Mouse (Mus musculus): ENCODE results near the gene Eipr1. TPM values are rescaled to one million over a fixed set of nuclear protein-coding genes. Genes with fewer than 3 reads are reported as not detected.

Gene Eipr1
- polyA plus RNA-seq (2014; fragmentation: Nextera tagmentation; extraction: Ambion mirVana): 27.2 and 31.0 TPM in 2 replicates

DNA sequence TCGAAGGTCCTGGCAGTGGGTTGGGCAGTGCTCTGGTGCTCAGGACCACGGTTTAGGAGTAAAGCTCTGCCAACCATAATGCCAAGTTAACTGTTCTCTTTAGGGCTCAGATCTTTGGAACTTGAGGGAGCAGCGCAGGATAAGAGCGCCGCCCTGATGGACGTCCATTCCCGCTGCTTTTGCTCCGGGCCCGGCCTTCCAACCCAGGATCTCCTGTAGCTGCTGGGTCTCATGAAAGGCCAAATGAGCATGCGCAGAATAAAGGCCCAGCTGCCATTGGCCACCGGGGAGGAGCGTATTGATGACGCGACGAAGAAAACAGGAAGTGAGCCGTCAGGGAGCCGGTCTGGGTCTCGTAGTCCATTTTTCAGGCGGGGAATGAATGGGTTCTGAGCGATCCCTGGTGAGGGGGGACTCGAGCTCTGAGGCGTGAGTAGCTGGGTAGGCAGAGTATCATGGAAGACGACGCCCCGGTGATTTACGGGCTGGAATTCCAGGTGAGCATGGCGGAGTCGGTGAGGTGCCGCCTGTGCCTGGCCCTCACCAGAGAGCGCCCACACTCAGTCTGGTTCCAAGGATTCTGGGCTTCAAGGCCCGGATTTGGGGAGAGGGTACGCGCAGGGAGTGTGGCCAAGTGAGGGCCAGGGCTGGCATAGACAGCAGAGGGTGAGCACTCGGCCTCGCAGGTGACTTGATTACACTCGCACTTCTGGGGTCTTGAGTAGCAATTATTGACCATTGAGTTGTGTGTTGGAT lies at the start of gene Eipr1:
Eipr1 (plus strand) TSS at position 296 of the 756 bp plus-strand sequence.
- Histone ChIP-seq H3K9ac (replicated peaks; ENCODE audit: low read depth, low read length) (peak within 1 kb of the TSS; percentile 55), H3K27ac (ENCODE audit: low read length) (peak within 1 kb of the TSS; percentile 15; the same call in 1 of the 2 replicates), H3K4me2 (replicated peaks; ENCODE audit: low read depth, low read length) (peak within 1 kb of the TSS; percentile 94), H3K36me3 (ENCODE audit: control insufficient read depth, insufficient read depth, low read length) (no peaks in the 10 kb centered on the region), H3K9me3 (ENCODE audit: control insufficient read depth, low read depth, low read length) (no peaks in the 10 kb centered on the region), H3K4me1 (ENCODE audit: control insufficient read depth, insufficient read depth, low read length) (peaks cover 11% of the 10 kb centered on the region; the same call in 1 of the 2 replicates), H3K4me3 (ENCODE audit: low read depth, low read length) (peak within 1 kb of the TSS; percentile 84), H3K27me3 (ENCODE audit: control insufficient read depth, insufficient read depth, low read length) (no peaks in the 10 kb centered on the region)
- peak; percentile 83 for ATAC-seq (ENCODE audit: insufficient number of reproducible peaks, insufficient read depth, low FRiP score, low read depth)
- 4% methylated on average over 36 of the region's 36 CpGs for WGBS

DNA sequence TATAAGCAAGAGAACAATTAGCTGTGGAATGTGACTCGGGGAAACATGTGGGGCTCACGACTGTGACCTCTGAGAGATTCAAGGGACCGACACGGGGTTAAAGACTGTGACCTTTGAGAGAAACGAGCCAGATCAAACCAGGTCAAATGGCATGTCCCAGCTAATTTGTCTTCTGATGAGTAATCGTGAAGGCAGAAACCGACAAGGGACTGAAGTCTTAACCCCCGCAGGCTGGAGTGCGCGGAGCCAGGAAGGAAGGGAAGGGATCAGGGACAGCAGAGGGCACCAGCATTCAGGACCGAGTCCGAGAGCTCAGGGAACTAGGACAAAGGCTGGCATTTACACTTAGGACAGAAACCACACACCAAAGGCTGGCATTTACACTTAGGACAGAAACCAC lies 47.2 kb upstream of the Eipr1 start:
- no peaks in the 10 kb centered on the region for H3K27me3 ChIP-seq (ENCODE audit: control insufficient read depth, insufficient read depth, low read length)

DNA sequence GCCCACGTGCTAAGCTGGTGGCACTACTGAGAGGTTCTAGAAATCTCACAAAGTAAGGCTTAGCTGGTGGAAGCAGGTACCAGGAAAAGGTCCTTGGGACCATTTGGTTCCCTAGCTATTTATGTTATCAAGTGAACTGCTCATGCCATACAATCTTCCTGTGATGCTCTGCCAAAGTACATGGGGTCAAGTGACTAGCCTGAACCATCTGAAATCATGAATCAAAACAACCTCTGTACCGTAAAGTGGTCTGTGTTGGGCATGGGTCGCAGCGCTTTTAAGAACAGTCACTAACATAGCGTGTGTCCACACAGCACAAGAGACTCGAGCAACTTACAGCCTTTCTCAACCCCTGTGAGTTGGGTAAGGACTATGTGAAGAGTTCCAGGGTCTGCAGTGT lies 46.4 kb upstream of the Eipr1 start:
- H3K27ac ChIP-seq (ENCODE audit: low read length): no peak overlapping the region
- no peaks in the 10 kb centered on the region for H3K27me3 ChIP-seq (ENCODE audit: control insufficient read depth, insufficient read depth, low read length)
- ATAC-seq (ENCODE audit: insufficient number of reproducible peaks, insufficient read depth, low FRiP score, low read depth): no peak
- peaks cover 6% of the 10 kb centered on the region; the same call in 1 of the 2 replicates for H3K36me3 ChIP-seq (ENCODE audit: control insufficient read depth, insufficient read depth, low read length)
- H3K4me3 ChIP-seq (ENCODE audit: low read depth, low read length): no peak overlapping the region
- H3K4me1 ChIP-seq (ENCODE audit: control insufficient read depth, insufficient read depth, low read length): no peaks in the 10 kb centered on the region
- no peaks in the 10 kb centered on the region for H3K9me3 ChIP-seq (ENCODE audit: control insufficient read depth, low read depth, low read length)
- WGBS: 83% methylated on average over 6 of the region's 6 CpGs
- H3K4me2 ChIP-seq (replicated peaks; ENCODE audit: low read depth, low read length): no peak overlapping the region
- no peak overlapping the region for H3K9ac ChIP-seq (replicated peaks; ENCODE audit: low read depth, low read length)

More for the DNA sequence above, 47.2 kb upstream of the Eipr1 start:
- no peaks in the 10 kb centered on the region for H3K4me1 ChIP-seq (ENCODE audit: control insufficient read depth, insufficient read depth, low read length)
- H3K27ac ChIP-seq (ENCODE audit: low read length): no peak overlapping the region
- no peaks in the 10 kb centered on the region for H3K36me3 ChIP-seq (ENCODE audit: control insufficient read depth, insufficient read depth, low read length)
- no peak overlapping the region for H3K9ac ChIP-seq (replicated peaks; ENCODE audit: low read depth, low read length)
- 12% methylated on average over 12 of the region's 12 CpGs for WGBS
- no peak for ATAC-seq (ENCODE audit: insufficient number of reproducible peaks, insufficient read depth, low FRiP score, low read depth)
- no peaks in the 10 kb centered on the region for H3K9me3 ChIP-seq (ENCODE audit: control insufficient read depth, low read depth, low read length)
- H3K4me3 ChIP-seq (ENCODE audit: low read depth, low read length): no peak overlapping the region
- no peak overlapping the region for H3K4me2 ChIP-seq (replicated peaks; ENCODE audit: low read depth, low read length)

DNA sequence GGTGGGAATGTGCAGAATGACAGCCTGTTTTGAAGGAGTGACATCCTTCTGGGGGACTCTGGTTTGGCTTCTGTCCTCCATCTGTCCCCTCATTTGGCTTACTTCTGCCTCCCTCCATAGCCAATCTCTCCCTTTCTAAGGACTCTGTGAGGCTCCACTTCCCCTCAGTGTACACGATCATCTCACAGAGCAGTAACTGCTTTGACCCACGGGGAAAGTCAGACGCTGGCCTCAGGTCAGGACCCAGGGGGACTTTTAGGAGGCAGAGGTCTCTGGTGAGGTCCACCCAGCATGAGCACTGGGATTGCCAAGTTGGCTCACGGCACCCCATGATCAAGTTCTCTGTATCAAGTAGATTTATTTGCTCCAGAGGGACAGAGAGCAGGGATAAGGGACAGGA lies 43.4 kb upstream of the Eipr1 start:
- no peak for ATAC-seq (ENCODE audit: insufficient number of reproducible peaks, insufficient read depth, low FRiP score, low read depth)
- H3K4me3 ChIP-seq (ENCODE audit: low read depth, low read length): no peak overlapping the region
- no peak overlapping the region for H3K27ac ChIP-seq (ENCODE audit: low read length)
- 87% methylated on average over 4 of the region's 4 CpGs for WGBS
- H3K9me3 ChIP-seq (ENCODE audit: control insufficient read depth, low read depth, low read length): no peaks in the 10 kb centered on the region
- H3K27me3 ChIP-seq (ENCODE audit: control insufficient read depth, insufficient read depth, low read length): no peaks in the 10 kb centered on the region
- no peak overlapping the region for H3K9ac ChIP-seq (replicated peaks; ENCODE audit: low read depth, low read length)
- no peak overlapping the region for H3K4me2 ChIP-seq (replicated peaks; ENCODE audit: low read depth, low read length)
- no peaks in the 10 kb centered on the region for H3K4me1 ChIP-seq (ENCODE audit: control insufficient read depth, insufficient read depth, low read length)
- peaks cover 17% of the 10 kb centered on the region; the same call in 1 of the 2 replicates for H3K36me3 ChIP-seq (ENCODE audit: control insufficient read depth, insufficient read depth, low read length)

DNA sequence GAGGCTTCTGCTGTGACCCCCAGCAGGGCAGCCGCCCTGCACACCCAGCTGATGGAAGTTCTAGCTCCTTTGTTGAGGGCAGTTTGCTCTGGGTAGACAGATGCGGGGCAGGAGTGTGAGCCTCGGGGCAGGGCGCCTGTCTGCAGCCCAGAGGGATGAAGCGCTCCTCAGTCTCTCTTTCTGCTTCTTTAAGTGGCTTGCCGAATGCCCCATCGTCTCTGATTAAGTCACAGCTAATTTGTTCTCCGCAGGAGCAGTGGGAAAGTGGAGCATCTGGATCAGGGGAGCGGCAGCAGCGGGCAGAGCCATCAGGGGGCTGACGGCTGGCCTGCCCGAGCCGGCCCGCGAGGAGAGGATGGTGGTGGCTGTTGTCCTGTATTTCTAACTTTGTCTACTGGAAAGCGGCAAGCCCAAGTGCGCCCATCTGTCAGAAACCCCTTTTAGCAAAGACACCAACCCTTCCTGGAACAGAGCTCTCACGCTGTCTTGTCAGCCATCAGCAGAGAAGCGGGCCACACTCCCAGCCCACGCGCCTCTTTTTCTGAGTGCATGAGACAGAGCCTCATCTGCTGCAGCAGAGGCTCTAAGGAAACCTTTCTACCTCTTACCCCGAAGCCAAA lies 40.9 kb upstream of the Eipr1 start:
- no peaks in the 10 kb centered on the region for H3K4me1 ChIP-seq (ENCODE audit: control insufficient read depth, insufficient read depth, low read length)
- no peaks in the 10 kb centered on the region for H3K27me3 ChIP-seq (ENCODE audit: control insufficient read depth, insufficient read depth, low read length)
- H3K27ac ChIP-seq (ENCODE audit: low read length): no peak overlapping the region
- no peak overlapping the region for H3K4me2 ChIP-seq (replicated peaks; ENCODE audit: low read depth, low read length)
- no peak for ATAC-seq (ENCODE audit: insufficient number of reproducible peaks, insufficient read depth, low FRiP score, low read depth)
- H3K4me3 ChIP-seq (ENCODE audit: low read depth, low read length): no peak overlapping the region
- WGBS: 83% methylated on average over 22 of the region's 22 CpGs
- H3K36me3 ChIP-seq (ENCODE audit: control insufficient read depth, insufficient read depth, low read length): peaks cover 17% of the 10 kb centered on the region; the same call in 1 of the 2 replicates
- H3K9ac ChIP-seq (replicated peaks; ENCODE audit: low read depth, low read length): no peak overlapping the region
- H3K9me3 ChIP-seq (ENCODE audit: control insufficient read depth, low read depth, low read length): no peaks in the 10 kb centered on the region

DNA sequence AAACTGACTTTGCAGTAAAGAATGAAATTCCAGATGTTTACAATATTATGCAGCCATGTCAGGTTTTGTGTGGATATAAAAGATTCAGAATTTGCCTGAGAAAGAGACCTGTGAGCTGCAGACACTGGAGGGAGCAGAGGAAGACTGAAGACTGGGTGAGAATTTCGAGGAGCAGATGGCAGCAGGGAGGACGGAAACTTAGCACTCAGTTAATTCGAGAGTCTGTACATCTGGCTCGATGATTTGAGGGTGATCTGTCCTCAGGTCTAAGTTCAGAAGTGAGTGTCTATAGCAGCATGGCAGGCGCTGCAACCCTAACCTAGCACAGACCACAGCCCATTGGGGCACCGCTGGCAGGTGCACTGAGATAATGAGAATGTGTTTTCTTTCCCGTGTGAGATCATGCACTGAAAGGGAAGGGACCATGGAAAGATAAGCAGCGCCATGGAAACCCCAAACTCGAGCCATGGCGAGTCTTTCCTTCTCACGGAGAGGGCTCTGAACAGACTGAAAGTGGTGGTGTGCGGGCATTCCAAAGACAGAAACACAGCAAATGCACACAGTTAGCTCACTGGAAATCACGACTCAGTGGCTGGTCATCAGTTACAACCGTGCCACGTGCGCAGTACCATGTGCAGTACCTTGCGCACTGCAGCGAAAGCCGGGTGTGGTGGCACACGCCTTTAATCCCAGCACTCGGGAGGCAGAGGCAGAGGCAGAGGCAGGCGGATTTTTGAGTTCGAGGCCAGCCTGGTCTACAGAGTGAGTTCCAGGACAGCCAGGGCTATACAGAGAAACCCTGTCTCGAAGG lies 36.6 kb upstream of the Eipr1 start:
- Histone ChIP-seq H3K4me2 (replicated peaks; ENCODE audit: low read depth, low read length) (no peak overlapping the region), H3K9ac (replicated peaks; ENCODE audit: low read depth, low read length) (no peak overlapping the region), H3K9me3 (ENCODE audit: control insufficient read depth, low read depth, low read length) (no peaks in the 10 kb centered on the region), H3K27me3 (ENCODE audit: control insufficient read depth, insufficient read depth, low read length) (no peaks in the 10 kb centered on the region), H3K36me3 (ENCODE audit: control insufficient read depth, insufficient read depth, low read length) (peaks cover 18% of the 10 kb centered on the region), H3K4me3 (ENCODE audit: low read depth, low read length) (no peak overlapping the region), H3K4me1 (ENCODE audit: control insufficient read depth, insufficient read depth, low read length) (no peaks in the 10 kb centered on the region), H3K27ac (ENCODE audit: low read length) (no peak overlapping the region)
- no peak for ATAC-seq (ENCODE audit: insufficient number of reproducible peaks, insufficient read depth, low FRiP score, low read depth)
- WGBS: 86% methylated on average over 24 of the region's 24 CpGs

DNA sequence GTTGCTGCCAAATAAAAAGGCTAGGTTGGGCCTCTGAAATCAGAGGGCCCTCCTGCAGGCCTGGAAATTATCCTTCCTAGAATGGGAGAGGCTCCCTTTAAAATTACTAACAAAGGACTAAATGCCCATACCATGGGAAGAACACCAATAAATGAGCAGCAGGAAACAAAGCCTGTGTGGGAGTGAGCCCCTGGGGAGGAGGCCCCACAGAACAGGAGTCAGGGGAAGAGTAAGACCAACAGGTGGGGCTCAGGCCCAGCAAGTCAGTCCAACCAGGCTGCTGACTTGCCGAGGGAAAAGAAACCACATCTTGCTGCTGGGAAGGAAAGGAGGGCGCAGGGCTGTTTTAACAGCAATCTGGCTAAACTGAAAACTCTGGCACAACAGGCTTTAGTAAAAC lies 34.5 kb upstream of the Eipr1 start:
- H3K27ac ChIP-seq (ENCODE audit: low read length): no peak overlapping the region
- no peak overlapping the region for H3K4me3 ChIP-seq (ENCODE audit: low read depth, low read length)
- H3K27me3 ChIP-seq (ENCODE audit: control insufficient read depth, insufficient read depth, low read length): no peaks in the 10 kb centered on the region
- H3K4me2 ChIP-seq (replicated peaks; ENCODE audit: low read depth, low read length): no peak overlapping the region
- H3K4me1 ChIP-seq (ENCODE audit: control insufficient read depth, insufficient read depth, low read length): no peaks in the 10 kb centered on the region
- H3K36me3 ChIP-seq (ENCODE audit: control insufficient read depth, insufficient read depth, low read length): peaks cover 20% of the 10 kb centered on the region
- no peak overlapping the region for H3K9ac ChIP-seq (replicated peaks; ENCODE audit: low read depth, low read length)
- no peaks in the 10 kb centered on the region for H3K9me3 ChIP-seq (ENCODE audit: control insufficient read depth, low read depth, low read length)
- ATAC-seq (ENCODE audit: insufficient number of reproducible peaks, insufficient read depth, low FRiP score, low read depth): no peak
- 71% methylated on average over 2 of the region's 2 CpGs for WGBS

DNA sequence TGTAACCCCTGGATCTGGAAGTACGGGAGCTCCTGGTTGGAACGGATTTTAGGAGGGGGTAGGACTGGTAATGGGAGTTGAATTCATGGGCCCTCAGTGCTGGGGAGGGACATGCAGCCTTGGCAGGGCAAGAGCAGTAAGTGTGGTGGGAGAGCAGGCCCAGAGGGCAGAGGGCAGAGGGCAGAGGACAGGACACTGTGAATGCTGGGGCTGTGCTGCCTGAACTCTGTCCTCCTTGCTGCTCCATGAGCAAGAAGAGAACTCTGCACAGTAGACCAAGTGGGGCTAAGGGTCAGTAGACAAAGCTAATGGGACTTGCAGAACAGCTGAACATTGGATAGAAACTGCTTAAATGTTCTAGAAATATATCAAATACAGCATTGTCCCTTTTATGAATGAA lies 33.5 kb upstream of the Eipr1 start:
- no peaks in the 10 kb centered on the region for H3K4me1 ChIP-seq (ENCODE audit: control insufficient read depth, insufficient read depth, low read length)
- no peaks in the 10 kb centered on the region for H3K9me3 ChIP-seq (ENCODE audit: control insufficient read depth, low read depth, low read length)
- no peak overlapping the region for H3K27ac ChIP-seq (ENCODE audit: low read length)
- no peaks in the 10 kb centered on the region for H3K27me3 ChIP-seq (ENCODE audit: control insufficient read depth, insufficient read depth, low read length)
- 94% methylated on average over 2 of the region's 2 CpGs for WGBS
- no peak overlapping the region for H3K4me3 ChIP-seq (ENCODE audit: low read depth, low read length)
- H3K36me3 ChIP-seq (ENCODE audit: control insufficient read depth, insufficient read depth, low read length): peaks cover 15% of the 10 kb centered on the region
- no peak overlapping the region for H3K9ac ChIP-seq (replicated peaks; ENCODE audit: low read depth, low read length)
- H3K4me2 ChIP-seq (replicated peaks; ENCODE audit: low read depth, low read length): no peak overlapping the region
- no peak for ATAC-seq (ENCODE audit: insufficient number of reproducible peaks, insufficient read depth, low FRiP score, low read depth)

All from stomach, embryonic 14.5 days (tissue).